Mouse (Mus musculus) adrenal gland, adult 8-10 months (tissue): ENCODE data around the gene Ngf. TPM values are rescaled to one million over a fixed set of nuclear protein-coding genes. Genes with fewer than 3 reads are reported as not detected.
A peak's percentile ranks its signal among the peaks of the same experiment; 100 is the strongest.

Source experiments
- DNase-seq: peaks from one replicate; pipeline ENCODE4 v3.0.0; 2022
- total RNA-seq, 4 experiments: library from RNA; stranded (reverse); gene quantifications; 2 replicates each; pipeline ENCODE4 v1.2.4; 2022

The Ngf gene
- 1 to 10 TPM; 1.6 to 4.2 (median 3.5) TPM for total RNA-seq

DNA sequence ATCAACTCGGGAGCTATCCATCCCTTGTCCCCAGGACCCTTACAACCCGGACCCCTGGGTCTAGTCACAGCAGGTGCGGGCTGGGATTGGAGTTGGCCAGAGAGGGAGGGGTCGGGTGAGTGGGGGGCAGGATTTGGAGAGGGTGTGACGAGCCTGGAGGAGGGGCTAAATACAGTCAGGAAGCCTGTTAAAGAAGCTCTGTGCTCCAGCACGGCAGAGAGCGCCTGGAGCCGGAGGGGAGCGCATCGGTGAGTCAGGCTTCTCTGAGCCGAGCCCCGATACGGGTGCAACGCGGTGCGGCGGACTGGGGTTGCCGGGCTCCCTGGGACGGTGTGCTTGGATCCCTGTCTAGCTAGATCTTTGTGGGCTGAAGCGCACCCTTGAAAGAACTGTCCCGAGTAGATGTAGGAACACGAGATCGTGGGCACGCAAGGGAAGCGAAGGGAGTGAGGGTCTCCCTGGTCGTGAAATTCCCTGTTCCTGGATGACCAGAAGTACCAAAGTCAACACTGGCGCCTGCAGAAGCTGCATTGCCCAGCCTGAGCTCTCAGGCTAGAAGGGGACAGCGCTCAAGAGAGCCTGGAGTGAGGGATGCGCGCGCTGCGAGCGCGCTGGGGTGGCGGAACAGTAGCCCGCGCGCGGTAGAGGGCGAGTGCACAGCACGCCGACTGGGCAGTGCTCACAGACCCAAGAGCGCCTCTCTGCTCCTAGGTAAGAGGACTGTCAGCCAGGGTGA, at the start of gene Ngf:
Ngf (plus strand) TSS at position 207 of the 736 bp plus-strand sequence.
- DNase-seq = no peak

DNA sequence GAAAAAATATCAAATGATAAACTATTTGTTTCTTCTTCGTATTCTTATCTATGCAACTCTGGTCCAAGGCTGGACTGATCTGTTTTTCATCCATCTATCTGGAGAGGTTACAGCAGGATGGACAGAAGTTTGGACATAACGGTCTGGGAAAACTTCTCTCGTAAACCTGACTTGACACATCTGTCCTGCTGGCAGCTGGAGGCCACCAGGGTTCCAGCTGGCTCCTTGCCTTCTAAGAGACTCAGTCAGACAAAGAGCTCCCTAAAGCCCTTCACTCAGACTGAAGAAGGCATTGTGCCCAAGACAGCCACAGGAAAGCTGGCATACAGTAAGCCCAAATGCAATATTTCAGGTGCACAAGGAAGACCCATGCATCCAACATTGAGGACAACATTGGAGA, 24.2 kb upstream of the Ngf start:
- DNase-seq = no peak

GRCm38 (mm10) chr3:102446691-102447090, 23.0 kb upstream of the Ngf start:
- no peak for DNase-seq

- no peak for DNase-seq
Measured at GRCm38 (mm10) chr3:102454566-102454965, 15.2 kb upstream of the Ngf start.

DNA sequence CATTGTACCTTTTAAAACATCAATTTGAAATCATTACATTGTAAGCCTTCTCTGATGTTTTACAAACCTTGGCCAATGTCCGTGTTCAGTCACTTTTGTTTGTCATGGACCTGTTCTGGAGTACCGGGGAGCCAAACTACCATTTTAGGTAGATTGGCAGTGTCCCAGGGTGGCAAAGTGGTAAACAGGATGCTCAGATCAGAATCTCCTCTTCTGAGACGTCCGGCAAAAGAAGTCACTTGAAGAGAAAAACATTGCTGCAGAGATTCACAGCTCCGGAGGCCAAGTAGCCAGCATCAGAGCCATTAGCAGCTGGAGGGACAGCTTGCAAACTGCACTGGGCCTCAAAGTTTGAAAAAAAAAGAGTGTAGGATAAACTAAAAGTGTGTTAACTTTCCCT, 9.2 kb upstream of the Ngf start:
- no peak for DNase-seq

DNA sequence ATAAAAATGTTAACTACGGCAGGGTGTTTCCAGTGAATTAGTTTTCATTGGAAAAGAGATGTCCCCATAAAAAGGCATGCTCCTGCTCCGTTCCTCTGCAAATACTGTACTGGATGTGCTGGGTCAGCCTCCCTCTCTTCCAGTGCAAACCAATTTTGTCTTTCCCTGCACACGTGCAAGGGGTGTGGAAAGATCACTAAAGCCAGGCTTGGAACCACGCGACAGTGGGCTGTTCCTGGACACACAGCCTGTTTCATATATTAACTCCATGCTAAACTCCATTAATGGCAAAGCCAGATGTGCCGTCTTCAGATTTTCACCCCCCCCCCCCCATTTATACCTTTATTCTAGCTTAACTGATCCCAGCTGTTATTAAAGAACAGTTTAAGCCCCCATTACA, 8.7 kb upstream of the Ngf start:
- no peak for DNase-seq

DNA sequence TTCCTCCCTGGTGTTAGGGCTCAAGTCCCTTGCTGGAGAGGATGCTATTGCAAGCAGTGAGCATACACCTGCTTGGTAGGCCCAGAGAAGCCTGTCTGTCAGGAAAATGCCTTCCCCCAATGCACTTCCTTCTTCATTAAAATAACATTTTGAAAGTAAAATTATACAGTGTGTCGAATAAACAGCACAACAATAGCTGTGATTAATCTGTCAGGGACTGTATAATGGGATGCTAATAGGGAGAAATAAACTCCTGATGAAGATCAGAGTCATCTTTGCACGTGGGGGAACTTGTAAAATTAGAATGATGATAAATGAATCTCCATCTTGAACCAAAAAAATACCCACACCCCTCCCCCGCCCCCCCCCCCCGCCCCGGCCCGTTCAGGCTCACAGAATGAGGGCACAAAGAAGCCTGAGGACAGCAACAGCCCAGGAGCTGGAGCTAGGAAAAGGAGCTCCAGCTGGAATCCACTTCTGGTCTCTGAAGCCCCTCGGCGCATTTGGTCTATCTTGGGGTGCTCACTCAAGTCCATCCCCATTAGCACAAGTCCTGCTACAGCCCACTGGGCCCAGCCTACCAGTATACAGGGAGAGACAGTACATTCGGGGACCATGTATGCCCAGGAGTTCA, 6.9 kb upstream of the Ngf start:
- DNase-seq = no peak

- DNase-seq = no peak
Measured at GRCm38 (mm10) chr3:102463339-102463738, 6.4 kb upstream of the Ngf start.

- peak; percentile 19 for DNase-seq
Measured at GRCm38 (mm10) chr3:102466587-102466986, 3.1 kb upstream of the Ngf start.

- DNase-seq = no peak
Measured at GRCm38 (mm10) chr3:102467121-102467520, 2.6 kb upstream of the Ngf start.

DNA sequence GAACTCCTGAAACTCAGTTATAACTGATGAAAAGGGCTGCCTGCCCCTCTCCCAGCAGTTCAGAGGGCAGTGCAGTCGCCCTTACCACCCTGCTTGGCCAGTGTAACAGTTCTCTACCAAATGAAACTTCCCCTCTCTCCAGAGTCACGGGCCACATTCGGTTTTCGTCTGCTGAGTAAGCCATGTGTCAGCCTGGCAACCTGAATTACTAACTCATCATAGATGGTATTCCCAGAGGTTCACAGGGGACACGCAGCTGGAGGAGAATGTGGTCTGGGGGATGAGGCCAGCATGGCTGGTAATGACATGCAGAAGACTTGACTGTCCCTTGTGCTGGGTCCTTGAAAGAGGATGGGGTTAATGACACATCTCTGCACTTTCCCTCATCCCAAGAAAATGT, 1.5 kb downstream of the Ngf start:
- DNase-seq = no peak

GRCm38 (mm10) chr3:102471799-102472198, 2.1 kb downstream of the Ngf start:
- no peak for DNase-seq

GRCm38 (mm10) chr3:102474275-102475155, 4.8 kb downstream of the Ngf start:
- DNase-seq = no peak

- DNase-seq = no peak
Measured at GRCm38 (mm10) chr3:102477917-102478694, 8.4 kb downstream of the Ngf start.

DNA sequence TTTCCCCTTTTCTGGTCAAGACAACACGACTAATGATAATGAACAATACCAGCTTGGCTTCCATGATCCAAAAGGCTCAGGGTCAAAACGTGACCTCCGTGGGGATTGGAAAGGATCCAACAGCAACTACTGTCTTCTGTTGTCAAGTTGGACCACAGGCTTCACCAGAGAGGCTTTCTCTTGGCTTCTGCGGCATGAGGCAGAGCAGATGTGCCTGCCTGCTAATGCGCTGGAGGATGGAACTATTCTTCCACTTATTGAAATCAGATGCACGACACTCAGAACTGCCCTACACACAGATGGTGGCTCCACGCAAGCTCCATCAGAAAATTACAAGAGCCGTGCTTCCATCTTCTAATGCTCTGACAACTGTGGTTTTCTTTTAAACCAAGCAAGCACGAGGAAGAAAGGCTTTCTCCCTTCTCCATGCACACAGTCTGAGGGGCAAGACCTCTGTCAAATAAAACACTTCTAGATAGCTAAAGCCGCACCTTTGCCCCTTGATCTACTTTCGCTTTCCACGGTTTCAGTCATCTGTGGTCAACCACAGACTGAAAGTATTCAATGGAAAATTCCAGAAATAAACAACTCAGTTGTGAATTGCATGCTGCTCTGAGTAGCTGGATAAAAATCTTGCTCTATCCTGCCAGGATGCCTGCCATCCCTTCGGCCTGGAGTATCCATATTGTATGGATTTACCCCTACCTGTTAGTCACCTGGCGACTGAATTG, 20.8 kb downstream of the Ngf start:
- DNase-seq = peak; percentile 12

DNA sequence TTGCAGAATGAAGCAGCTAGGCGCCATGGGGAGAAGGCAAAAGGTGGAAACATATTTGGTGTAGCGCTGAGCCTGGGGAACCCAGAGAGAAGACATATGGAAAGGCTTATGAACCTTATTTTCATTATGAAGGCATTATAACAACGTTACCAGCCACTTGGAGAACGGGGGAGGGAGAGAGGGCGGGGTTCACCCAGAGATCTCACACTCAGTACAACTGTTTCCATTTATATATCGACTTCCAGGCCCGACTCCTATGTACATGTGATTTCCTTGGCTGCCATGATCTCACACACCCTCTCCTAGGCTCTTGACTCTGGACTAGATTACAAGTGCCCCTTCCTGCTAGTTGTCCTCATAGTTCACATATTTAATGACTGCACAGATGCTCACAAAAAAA, 28.4 kb downstream of the Ngf start:
- no peak for DNase-seq

GRCm38 (mm10) chr3:102498931-102499330, 29.2 kb downstream of the Ngf start:
- DNase-seq = no peak

GRCm38 (mm10) chr3:102500031-102500430, 30.3 kb downstream of the Ngf start:
- DNase-seq = no peak

- DNase-seq = no peak
Measured at GRCm38 (mm10) chr3:102501186-102501585, 31.5 kb downstream of the Ngf start.

DNA sequence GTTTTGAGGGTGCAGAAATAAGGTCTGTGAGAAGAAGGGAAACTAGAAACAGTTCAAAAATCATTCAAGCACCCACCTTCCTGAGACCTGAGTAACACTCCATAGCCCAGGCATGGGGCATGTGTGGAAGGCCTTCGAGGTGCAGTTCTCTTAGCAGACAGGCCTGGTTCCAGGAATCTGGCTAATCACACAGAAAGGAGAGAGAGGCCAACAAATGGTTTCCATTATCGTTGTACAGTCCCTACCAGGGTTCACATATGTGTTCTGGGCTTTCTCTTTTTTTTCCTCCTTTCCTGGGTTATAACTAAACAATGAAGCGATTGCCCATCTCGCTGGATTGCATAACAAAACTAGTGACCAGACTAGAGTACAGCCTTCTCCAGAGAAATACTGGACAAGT, 35.4 kb downstream of the Ngf start:
- no peak for DNase-seq

- no peak for DNase-seq
Measured at GRCm38 (mm10) chr3:102506061-102506460, 36.3 kb downstream of the Ngf start.
